Mouse (Mus musculus): ENCODE data around the gene Akap11. TPM values are rescaled to one million over a fixed set of nuclear protein-coding genes. Genes with fewer than 3 reads are reported as not detected.

Akap11 gene
- total RNA-seq, 4 experiments from 2014 or later, result 34.5 to 47.1 (median 36.8) TPM

DNA sequence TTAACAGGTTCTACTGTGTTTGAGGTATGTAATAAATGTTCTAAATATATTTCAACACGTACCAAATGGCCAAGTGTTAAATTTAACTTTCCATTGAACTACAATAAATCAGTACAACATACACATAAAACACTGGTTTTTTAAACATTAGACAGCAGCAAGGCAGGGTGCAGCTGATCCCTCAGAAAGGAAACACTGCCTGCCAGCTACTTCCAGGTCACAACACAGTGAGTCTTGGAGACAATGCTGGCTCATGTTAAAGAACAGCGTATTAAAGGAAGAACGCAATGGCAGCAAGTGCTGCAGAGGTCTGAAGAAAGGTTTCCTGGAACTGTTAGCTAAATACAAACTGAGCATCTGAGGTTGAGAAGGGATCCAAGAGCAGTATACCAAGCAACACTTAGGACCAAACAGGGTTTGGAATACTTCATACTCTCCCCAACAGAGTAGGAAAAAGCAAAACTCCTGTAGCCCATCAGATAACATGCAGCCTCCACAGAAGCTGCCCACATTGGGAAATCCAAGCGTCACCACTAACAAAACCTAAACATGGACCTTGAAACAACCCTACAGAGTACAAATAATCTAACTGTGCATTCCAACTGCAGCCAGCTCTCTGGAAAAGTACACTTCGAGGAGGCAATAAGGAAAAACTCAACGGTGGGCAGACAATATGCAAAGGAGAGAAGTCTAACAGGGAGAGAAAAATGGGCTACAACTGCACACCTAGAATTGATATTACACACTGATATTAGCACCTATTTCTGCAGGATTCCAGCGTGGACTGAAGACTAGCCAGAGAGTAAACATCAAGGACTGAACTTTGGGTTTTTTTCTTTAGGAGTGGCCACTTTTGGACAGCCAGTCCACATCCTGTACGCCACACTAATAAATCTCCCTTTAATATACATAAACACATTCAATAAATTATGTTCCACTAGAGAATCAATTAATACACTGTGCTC, 7.9 kb downstream of the Akap11 start:
- DNase-seq (ENCODE audit: low spot score), result no peak

DNA sequence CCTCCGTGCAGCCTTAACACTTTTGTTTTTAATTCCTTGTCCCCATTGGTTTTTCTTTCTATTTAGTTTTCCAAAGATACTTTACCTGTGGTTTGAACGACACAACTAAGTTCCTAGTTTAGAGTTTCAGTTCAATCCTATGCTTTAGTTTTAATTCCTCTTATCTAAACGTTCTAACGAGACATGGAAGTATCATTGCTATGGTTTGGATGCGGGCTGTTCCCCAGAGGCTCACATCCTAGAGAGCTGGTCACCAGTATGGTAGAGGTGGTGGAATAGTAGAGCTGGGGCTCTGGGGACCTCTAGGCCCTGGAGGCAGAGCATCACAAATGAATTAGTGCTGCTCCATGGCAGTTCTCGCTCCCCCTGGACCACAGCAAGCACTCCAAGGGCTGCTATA, 9.7 kb downstream of the Akap11 start:
- DNase-seq (ENCODE audit: low spot score), result no peak

- no peak for DNase-seq (ENCODE audit: low spot score)
Observed at GRCm38 (mm10) chr14:78526475-78526874, 10.1 kb downstream of the Akap11 start.

GRCm38 (mm10) chr14:78525611-78526457, 10.8 kb downstream of the Akap11 start:
- no peak for DNase-seq (ENCODE audit: low spot score)

DNA sequence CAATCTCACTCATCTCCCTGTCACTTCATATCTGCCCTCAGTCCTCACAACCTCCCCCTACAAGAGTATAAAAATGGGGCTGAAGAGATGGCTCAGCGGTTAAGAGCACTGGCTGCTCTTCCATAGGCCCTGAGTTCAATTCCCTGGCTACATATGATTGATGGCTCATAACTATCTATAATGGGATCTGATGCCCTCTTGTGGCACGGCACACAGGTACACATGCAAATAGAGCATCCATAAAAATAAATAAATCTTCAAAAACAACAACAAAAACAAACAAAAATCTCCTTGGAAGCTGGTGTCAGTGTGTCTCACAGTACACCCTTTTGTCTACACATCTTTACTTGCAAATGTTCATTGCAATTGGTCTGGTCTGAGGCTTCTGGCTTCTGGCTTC, 11.5 kb downstream of the Akap11 start:
- DNase-seq (ENCODE audit: low spot score), result no peak

- DNase-seq (ENCODE audit: low spot score), result no peak
Observed at GRCm38 (mm10) chr14:78510713-78511112, 25.9 kb downstream of the Akap11 start.

- no peak for DNase-seq (ENCODE audit: low spot score)
Observed at GRCm38 (mm10) chr14:78509791-78510190, 26.8 kb downstream of the Akap11 start.

DNA sequence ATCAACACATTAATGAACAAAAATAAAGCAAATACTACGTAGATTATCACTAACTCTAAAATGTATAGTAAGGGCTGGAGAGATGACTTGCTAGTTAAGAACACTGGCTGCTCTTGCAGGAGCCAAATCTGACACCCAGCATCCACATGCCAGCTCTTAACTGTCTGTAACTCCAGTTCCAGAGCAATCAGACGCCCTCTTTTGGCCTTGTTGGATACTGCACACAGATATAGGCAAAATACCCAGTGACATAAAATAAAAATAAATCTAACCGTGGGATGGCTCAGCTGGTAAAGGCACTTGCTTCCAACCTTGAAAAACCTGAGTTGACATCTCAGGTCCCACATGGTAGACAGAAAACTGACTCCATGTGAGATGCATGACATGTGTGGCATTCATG, 36.0 kb downstream of the Akap11 start:
- DNase-seq (ENCODE audit: low spot score), result no peak

DNA sequence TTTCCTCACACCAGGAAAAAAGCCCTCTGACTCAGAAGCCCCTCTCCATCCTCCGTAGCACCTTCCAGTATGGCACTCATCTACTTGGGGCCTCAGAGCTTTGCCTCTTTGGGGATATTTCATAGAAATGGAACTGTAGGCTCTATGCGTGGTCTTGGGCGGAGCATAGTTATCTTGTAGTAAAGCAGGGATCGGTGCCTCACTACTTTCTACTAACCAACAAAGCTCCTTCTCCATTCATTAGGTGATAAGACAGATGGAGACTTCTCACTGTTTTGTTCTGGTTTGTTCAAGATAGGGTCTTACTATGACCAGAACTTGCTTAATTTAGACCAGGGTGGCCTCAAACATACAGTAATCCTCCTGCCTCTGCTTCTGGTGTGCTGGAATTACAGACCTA, 39.9 kb downstream of the Akap11 start:
- DNase-seq (ENCODE audit: low spot score), result no peak

DNA sequence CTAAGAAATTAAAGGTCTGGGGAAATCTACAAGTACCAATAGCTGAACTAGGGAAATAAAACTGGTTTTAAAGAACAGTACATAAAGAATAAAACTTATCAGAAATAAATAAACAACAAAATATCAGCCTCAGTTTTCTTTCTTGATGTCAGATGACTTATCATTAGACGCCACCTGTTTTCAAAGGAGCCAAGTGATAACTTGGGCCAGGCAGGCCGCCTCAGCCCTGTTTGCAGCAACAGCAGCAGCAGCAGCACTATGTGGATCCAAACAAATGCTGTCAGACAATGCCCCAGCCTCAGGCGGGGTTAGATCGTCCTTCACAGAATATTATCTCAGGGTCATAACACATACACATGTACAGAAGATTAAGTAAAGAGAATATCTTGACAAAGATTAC, 41.4 kb downstream of the Akap11 start:
- DNase-seq (ENCODE audit: low spot score), result no peak

DNA sequence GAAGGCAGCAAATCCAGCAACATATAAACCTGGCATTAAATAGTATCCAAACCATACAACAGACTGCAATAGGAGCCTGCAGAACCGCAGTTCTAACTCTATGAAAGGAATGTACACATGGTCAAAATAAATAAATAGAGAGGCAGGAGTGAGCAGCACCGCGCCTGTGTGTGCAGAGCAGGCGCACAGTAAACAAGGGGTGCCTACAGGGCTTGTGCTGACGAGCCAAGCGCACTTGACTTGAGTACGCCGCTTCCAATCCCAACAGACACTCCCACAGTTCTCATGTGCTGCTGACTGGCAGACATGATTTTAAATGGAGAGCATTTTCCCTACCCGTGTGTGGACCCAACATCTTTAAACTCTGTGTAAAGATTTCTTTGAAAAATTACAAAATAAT, 44.0 kb downstream of the Akap11 start:
- no peak for DNase-seq (ENCODE audit: low spot score)

GRCm38 (mm10) chr14:78491432-78491831, 45.2 kb downstream of the Akap11 start:
- no peak for DNase-seq (ENCODE audit: low spot score)

DNA sequence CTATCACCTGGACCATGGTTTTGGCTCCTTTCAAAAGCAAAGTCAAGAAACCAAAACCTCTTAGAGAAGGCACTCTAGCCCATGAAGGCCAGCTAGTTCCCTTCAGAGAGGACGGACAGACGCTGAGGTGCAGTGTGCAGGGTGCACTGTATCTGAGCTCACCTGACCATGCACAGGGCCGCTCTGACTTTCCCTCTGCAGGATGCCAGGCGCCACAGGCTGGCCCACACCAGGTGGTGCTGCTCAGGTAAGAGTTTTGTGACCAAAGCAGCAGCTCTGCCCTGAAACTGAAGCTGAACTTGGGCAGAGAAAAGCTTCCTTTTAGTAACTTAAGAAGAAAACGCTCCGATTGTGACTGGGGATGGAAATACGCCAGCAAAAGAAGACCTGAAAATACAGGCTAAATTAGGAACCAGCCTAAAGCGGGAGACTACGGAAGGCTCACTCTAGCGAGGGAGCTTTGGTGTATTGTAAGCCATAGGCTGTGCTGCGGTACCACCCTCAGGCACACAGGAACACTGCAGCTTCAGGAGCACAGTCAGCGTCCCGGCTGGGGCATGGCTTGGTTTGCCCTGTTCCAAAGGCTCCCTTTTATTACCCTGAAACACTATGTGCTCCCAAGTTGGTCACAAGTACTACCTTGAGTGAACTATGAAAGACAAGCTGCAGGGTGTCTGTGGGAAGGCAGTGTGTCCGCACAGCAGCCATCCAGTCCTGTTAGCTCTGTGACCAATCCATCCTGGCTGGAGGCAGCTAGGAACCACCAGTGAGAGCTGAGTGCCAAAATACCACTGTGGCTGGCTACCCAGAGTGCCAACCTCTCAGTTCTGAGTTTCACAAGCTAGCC, 54.0 kb downstream of the Akap11 start:
- peak; percentile 12 for DNase-seq (ENCODE audit: low spot score)

- no peak for DNase-seq (ENCODE audit: low spot score)
Observed at GRCm38 (mm10) chr14:78474058-78474457, 62.5 kb downstream of the Akap11 start.

DNA sequence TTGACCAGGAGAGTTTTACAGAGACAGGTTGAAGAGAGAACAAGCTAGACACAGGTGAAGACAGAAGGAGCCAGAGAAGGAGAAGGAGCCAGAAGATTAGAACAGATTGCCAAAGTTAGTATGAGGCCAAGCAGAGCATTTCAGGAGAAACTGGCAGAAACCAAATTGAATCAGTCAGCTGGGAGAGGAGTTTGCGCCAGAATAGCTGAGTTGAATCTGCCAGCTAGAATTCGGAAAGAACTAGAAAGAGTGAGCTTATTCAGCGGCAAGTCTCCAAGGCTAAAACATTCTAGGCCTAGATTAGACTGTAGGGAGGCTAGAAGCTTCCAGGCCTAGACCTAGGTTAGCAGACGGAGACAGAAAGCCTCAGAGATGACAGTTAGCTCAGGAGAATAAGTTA, 65.9 kb downstream of the Akap11 start:
- DNase-seq (ENCODE audit: low spot score), result no peak

GRCm38 (mm10) chr14:78468991-78469390, 67.6 kb downstream of the Akap11 start:
- no peak for DNase-seq (ENCODE audit: low spot score)

DNA sequence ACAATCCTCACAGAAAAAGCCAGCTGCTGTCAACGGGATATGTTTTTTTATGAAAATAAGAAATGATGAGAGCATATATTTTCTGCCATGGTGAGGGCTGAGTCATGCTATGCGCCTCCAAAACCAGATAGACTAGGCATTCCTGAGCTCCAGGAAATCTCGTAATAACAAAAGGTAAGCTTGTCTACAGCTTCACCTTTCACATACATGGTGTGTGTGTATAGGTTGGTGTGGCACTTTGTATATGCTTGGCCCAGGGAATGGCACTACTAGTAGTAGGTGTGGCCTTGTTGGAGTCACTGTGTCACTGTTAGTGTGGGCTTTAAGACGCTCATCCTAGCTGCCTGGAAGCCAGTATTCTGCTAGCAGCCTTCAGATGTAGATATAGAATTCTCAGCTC, 68.6 kb downstream of the Akap11 start:
- DNase-seq (ENCODE audit: low spot score), result no peak

DNA sequence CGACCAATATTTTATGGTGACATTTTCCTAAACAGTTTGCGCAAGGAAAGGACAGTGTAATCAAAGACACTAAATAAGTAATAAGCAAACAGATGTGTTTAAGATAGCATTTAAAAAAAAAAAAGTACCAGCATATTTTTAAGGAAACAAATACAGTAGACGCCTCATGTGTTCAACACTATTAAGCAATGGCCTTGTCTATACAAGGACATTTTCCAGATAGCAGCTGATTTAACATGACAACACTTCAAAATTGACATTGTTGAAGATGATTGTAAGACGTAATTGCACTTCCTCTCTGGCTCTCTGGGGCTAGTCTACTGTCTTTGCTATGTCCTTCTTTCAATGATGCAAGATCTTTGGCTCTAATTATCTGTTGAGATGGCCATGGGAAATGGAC, 72.3 kb downstream of the Akap11 start:
- DNase-seq (ENCODE audit: low spot score), result no peak

- no peak for DNase-seq (ENCODE audit: low spot score)
Observed at GRCm38 (mm10) chr14:78459121-78459520, 77.5 kb downstream of the Akap11 start.

GRCm38 (mm10) chr14:78458705-78459104, 77.9 kb downstream of the Akap11 start:
- no peak for DNase-seq (ENCODE audit: low spot score)

- DNase-seq (ENCODE audit: low spot score), result no peak
Observed at GRCm38 (mm10) chr14:78454970-78455369, 81.6 kb downstream of the Akap11 start.

All from heart, adult 8-10 months (tissue).